Mouse (Mus musculus): ENCODE results near the gene Ints14.
A peak's percentile ranks its signal among the peaks of the same experiment; 100 is the strongest.

The Ints14 gene

DNA sequence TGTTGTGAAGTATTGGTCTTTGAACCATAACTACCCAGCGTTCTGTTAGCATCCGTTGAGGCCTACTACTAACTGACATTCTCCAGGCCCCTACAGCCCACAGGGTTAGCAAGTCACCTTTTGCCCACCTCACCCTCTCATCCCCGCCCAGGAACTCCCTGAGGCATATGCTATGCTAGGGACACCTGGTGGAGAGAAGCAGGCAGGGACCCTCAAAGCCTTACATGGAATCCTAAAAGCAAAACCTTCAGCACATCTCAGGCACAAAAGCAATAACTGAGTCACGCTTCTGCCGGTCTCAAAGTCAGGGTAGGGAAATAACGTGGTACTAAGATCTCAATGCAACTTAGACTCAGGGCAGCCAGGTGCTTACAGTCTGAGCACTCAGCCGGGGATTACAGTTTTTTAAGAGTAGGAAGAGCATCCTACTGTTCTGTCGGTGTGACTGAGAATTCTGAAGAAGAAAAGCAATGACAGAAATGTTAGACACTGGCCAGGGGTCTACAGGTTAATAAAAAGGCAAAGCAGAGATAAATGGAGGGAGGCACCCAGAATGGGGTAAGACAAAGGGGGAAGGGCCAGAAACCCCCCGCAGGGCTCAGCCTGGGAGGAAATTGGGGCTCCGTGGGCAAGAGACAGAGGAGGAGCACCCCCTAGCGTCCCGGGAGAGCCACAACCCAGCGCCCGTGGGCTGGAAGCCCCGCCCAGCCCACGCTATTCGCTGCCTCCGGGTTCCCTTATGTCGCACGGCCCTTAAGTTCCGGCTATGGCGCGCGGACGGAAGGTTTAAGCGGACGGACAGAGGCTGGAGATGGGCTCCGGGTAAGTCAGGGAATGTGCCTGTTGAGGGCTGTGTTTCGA lies at the start of gene Ints14:
Gene Ints14, plus strand, starts transcription at position 789 of the 861 bp plus-strand sequence.
- peak; percentile 93 for DNase-seq (ENCODE audit: low read depth, low spot score)

DNA sequence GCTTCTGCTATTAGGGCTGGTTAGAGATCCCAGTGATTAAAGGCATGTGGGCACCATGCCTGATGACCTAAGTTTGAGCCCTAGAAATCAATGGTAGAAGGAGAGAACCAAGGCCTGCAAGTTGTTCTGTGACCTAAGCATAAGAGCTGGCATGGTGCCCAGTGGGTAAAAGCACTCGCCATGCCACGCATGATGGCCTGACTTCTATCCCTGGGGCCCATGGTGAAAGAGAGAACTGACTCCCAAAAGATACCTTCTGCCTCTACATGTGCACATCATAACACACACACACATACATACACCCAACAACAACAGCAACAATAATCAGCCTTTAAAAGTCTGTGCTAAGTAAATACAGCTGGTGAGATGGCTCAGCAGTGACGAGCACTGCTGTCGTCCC lies 47.3 kb upstream of the Ints14 start:
- DNase-seq (ENCODE audit: low read depth, low spot score): no peak

DNA sequence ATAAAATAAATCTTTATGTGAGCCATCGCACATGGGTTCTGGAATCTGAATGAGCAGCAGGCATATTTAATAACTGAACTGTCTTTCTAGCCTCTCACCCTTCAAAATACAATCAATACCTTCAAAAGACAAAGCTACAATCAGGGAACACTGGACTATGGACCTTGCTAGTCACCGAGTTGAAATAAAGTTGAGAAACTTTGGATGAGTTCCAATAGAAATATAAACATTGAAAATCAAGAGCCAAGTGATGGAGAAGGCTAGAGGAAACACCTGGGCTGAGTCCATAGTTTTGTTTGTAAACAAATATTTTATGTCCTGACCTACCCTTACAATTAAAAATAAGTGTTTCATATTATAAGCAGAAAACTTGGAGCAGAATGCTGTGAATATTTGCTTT lies 46.7 kb upstream of the Ints14 start:
- no peak for DNase-seq (ENCODE audit: low read depth, low spot score)

GRCm38 (mm10) chr9:64914629-64915028 lies 46.1 kb upstream of the Ints14 start:
- no peak for DNase-seq (ENCODE audit: low read depth, low spot score)

- DNase-seq (ENCODE audit: low read depth, low spot score): no peak
These were observed 42.1 kb upstream of the Ints14 start for GRCm38 (mm10) chr9:64918560-64918959.

DNA sequence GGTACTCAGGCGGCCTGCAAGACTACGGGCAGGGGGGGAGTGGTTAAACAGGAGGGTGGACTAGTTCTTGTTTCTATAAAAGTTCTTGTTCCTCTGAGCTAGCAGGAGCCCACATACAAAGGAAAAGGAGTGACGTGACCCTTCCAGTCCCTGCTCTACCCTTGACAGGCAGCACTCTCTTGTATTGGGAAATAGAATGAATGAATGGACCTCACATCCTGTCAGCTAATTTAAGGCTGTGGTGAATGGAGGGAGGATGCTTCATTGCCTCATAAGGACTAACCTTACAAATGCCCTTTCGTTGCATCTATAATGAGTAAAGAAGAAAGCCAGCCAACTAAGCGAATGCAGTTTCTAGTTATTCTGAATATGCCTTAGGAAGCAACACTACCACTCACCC lies 34.9 kb upstream of the Ints14 start:
- peak; percentile 47 for DNase-seq (ENCODE audit: low read depth, low spot score)

DNA sequence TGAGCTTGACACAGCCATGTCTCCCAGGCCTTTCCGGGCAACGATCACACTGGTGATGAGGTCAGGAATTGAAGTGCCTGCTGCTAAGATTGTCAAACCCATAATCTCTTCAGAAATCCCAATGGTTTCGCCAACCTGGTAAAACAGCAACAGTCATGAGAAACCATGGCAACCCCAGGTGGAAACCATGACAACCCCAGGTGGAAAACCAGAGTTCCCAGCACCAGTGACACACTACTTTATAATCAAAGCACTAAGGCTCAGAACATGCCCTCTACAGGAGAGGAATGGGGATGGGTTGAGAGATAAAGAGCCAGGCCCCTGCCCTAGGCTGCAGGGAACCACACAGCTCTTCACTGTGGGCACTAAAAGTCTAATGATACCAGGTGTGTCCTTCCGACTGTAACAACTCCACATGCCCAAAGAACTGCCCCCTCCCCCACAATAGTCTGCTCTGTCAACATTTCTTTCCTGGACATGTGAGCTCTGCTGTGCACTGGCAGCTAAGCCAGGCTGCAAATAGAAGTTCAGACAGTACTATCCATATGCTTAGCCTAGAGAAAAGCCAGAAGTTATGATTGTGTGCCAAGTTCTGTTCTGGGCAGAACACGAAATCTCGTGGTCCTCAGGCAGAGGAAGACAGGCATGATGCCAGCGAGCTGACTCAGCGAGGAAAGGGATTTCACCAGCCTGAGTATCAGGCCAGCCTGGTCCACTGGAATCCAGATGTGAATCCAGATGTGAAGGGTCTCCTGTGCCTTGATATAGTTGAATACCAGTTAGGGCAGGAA lies 34.3 kb upstream of the Ints14 start:
- peak; percentile 99 for DNase-seq (ENCODE audit: low read depth, low spot score)

GRCm38 (mm10) chr9:64930256-64930655 lies 30.4 kb upstream of the Ints14 start:
- no peak for DNase-seq (ENCODE audit: low read depth, low spot score)

- DNase-seq (ENCODE audit: low read depth, low spot score): no peak
These were observed 28.7 kb upstream of the Ints14 start for GRCm38 (mm10) chr9:64931751-64932610.

- DNase-seq (ENCODE audit: low read depth, low spot score): no peak
These were observed 26.5 kb upstream of the Ints14 start for GRCm38 (mm10) chr9:64934015-64934754.

DNA sequence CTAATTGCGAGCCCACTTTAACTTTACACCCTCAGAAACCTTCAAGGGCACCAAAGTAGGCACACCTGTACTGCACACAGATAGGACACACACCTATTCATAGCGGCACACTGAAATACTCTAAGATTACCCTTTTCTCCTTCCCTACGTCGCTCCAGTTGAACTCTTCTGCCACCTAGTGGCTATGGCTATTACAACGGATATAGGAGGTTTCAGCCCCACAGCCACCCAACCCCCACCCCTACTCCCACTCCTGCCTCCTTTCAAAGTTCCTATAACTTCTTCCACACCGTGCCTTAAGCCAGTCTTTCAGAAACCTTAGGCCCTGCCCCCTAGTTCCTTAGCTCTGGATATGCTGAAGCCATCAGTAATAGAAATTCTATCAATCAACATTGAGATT lies 24.2 kb upstream of the Ints14 start:
- peak; percentile 78 for DNase-seq (ENCODE audit: low read depth, low spot score)

DNA sequence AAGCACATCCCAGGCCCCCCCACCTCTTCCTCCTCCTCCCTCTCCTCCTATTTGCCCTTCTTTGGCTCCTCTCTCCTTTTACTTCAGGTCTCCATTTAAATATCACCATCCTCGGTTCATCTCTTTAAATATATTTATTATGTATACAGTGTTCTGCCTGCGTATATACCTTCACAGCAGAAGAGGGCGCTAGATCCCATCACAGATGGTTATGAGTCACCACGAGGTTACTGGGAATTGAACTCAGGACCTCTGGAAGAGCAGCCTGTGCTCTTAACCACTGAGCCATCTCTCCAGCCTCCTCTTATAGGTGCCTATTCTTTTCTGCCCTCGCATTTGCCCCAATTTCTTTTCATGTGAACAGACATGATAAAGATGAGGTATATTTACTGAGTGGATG lies 23.2 kb upstream of the Ints14 start:
- DNase-seq (ENCODE audit: low read depth, low spot score): peak; percentile 18

GRCm38 (mm10) chr9:64938535-64938934 lies 22.2 kb upstream of the Ints14 start:
- no peak for DNase-seq (ENCODE audit: low read depth, low spot score)

- peak; percentile 44 for DNase-seq (ENCODE audit: low read depth, low spot score)
These were observed 21.4 kb upstream of the Ints14 start for GRCm38 (mm10) chr9:64939281-64939680.

GRCm38 (mm10) chr9:64939790-64940189 lies 20.9 kb upstream of the Ints14 start:
- DNase-seq (ENCODE audit: low read depth, low spot score): peak; percentile 44

DNA sequence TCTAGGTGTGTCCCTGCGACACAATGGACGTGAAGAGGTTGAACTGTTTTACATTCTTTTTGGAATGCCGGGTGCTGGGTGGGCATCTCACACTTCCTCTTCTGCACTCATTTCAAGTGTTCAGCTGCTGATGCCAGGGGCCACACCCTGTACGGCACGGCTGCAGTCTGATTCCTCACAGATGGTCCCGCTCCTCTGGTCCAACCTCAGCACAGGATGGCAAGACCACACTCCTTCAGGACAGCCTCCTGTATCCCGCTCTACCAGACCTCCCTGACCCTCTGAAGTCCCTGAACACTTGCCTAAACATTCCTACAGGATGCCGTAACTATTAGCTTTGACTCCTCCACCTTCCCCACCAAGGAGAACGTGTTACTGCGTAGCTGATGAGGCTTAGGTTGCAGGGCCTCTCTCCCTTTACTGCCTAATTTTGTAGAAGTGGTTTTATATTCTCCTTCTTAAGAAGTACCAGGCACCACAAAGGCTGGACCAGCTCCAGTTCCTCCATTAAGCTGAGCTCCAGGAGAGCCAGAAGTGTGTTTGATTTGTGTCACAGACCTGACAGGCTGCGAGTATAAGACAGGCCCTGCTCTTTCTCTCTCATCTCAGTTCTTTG lies 19.9 kb upstream of the Ints14 start:
- DNase-seq (ENCODE audit: low read depth, low spot score): no peak

DNA sequence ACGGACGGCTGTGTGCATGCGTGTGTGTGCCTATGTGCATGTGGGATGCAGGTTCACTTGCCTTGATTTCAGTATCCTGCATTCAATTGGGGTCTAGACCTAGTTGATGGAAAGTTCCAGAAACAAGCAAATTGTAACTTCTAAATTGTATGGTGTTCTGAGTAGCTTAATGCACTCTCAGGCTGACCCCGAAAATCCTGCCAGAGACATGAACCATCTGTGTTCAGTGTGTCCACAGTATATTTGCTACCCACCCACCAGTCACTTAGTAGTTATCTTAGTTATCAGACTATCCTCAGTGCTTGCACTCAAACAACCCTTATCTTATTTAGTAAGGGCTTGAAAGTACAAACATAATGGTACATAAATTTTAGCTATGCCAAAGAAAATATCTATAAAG lies 19.1 kb upstream of the Ints14 start:
- no peak for DNase-seq (ENCODE audit: low read depth, low spot score)

DNA sequence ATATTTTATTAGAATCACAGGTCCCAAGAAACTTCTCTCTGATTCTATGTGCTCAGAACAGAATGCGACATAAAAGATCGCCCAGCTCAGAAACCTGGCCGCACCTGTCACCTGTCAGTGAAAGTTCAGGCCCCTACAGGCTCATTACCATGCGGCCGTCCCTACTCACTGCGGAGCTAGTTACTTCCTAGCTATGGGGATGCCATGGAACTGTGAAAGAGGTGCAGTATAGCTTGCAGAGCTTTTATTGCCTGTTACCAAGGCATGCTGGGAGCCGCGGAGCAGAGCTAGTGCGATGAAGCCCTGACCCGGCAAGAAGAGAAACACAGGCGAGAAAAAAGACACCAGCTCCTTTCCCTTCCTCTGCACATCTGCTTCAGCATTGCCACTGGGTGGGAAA lies 16.7 kb upstream of the Ints14 start:
- DNase-seq (ENCODE audit: low read depth, low spot score): no peak

DNA sequence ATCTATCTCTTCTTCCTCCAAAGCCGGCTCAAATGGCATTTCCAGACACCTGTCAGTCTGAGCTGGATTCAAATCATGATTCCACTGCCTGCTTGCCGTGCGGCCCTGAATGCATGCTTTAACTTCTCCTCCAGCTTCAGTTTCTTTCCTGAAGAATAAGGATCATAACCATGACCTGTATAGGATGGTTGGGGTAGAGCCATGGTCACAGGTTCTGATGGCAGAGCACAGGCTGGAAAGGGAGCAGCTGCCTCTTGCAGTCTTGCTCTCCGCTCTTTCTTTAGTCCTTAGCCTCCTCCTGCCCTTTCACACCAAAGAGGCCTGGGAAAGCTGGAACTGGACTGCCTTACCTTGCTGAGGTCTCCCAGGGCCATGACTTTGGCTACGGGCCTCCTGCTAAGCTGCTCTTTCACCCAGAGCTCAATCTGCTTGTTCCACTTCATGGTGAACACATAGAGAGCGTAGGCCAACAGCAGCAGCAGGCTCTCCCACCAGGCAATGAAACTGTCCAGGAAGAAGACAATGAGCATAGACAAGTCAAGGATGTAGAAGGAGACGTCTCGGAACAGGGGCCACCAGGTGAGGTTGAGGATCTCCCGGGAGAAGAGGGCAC lies 13.1 kb upstream of the Ints14 start:
- no peak for DNase-seq (ENCODE audit: low read depth, low spot score)

- no peak for DNase-seq (ENCODE audit: low read depth, low spot score)
These were observed 9.5 kb upstream of the Ints14 start, which contains the start of gene Slc24a1 for GRCm38 (mm10) chr9:64951161-64951657. TSS of gene Slc24a1 (minus strand) at chr9:64951607.

Measured in 3T3-L1 (cell line).